Mouse (Mus musculus) left cerebral cortex, adult 9 months (tissue): Measurements from ENCODE around the gene Rnd1.

Source experiments
- DNase-seq, 2 experiments: peaks; one replicate each; pipeline ENCODE4 v3.0.0; 2022; ENCODE audit warnings: low spot score in 2 of 2

Gene Rnd1

GRCm38 (mm10) chr15:98680660-98681059, 3.4 kb upstream of the Rnd1 start:
- no peak for DNase-seq

GRCm38 (mm10) chr15:98677977-98678376, 716 bp upstream of the Rnd1 start:
- DNase-seq = no peak

- no peak for DNase-seq
These were observed 790 bp downstream of the Rnd1 start for GRCm38 (mm10) chr15:98676471-98676870.

- DNase-seq = no peak
These were observed 1.5 kb downstream of the Rnd1 start for GRCm38 (mm10) chr15:98675634-98676250.

GRCm38 (mm10) chr15:98674994-98675545, 2.2 kb downstream of the Rnd1 start:
- DNase-seq = no peak

- no peak for DNase-seq
These were observed 2.8 kb downstream of the Rnd1 start for GRCm38 (mm10) chr15:98674284-98674993.

- DNase-seq = no peak
These were observed 3.5 kb downstream of the Rnd1 start for GRCm38 (mm10) chr15:98673732-98674131.

GRCm38 (mm10) chr15:98672592-98672991, 4.7 kb downstream of the Rnd1 start:
- DNase-seq = no peak

- DNase-seq = no peak
These were observed 13.0 kb downstream of the Rnd1 start for GRCm38 (mm10) chr15:98664042-98664907.

GRCm38 (mm10) chr15:98662567-98663545, 14.4 kb downstream of the Rnd1 start, which contains the start of gene Ddx23:
Gene Ddx23 (minus strand): TSS chr15:98662894.
- peak; percentile 89 to 97 for DNase-seq

GRCm38 (mm10) chr15:98662198-98662566, 15.1 kb downstream of the Rnd1 start:
- DNase-seq = no peak

GRCm38 (mm10) chr15:98656982-98657751, 20.1 kb downstream of the Rnd1 start:
- no peak for DNase-seq

- DNase-seq = no peak
These were observed 25.1 kb downstream of the Rnd1 start for GRCm38 (mm10) chr15:98652174-98652573.

GRCm38 (mm10) chr15:98651431-98651830, 25.8 kb downstream of the Rnd1 start:
- no peak for DNase-seq

GRCm38 (mm10) chr15:98648071-98648470, 29.2 kb downstream of the Rnd1 start:
- DNase-seq = no peak

GRCm38 (mm10) chr15:98647308-98647707, 30.0 kb downstream of the Rnd1 start:
- no peak for DNase-seq

GRCm38 (mm10) chr15:98646737-98647136, 30.5 kb downstream of the Rnd1 start:
- no peak for DNase-seq

- DNase-seq = no peak
These were observed 31.9 kb downstream of the Rnd1 start for GRCm38 (mm10) chr15:98645057-98646026.

GRCm38 (mm10) chr15:98644406-98644805, 32.9 kb downstream of the Rnd1 start:
- DNase-seq = no peak
